Mouse (Mus musculus) forebrain, embryonic 16.5 days (tissue): ENCODE measurements around the gene Morc3. TPM values are rescaled to one million over a fixed set of nuclear protein-coding genes. Genes with fewer than 3 reads are reported as not detected.
"Not testable (repeated sequence)": the region's sequence is repeated elsewhere in the genome, so short reads cannot be mapped to it uniquely, and the experiment has no call there.

Experiments used
- ATAC-seq: fragments of 200-750 bp; cut with Nextera tagmentation; 2 replicates; pipeline ENCODE4 v1.8.0; 2017; ENCODE audit warnings: mild to moderate bottlenecking, moderate library complexity
- H3K27ac ChIP-seq: fragments of 300-500 bp; sonication (generic); 2 replicates; pipeline ENCODE4 v1.5.1; 2014; ENCODE audit warnings: low read length, control low read depth
- H3K27me3 ChIP-seq: fragments of 300-500 bp; sonication (generic); replicated peaks from 2 replicates; pipeline ENCODE4 v1.6.1; 2014; ENCODE audit warnings: low read length; ENCODE audit not compliant: control insufficient read depth, insufficient read depth
- H3K36me3 ChIP-seq: fragments of 300-500 bp; sonication (generic); 2 replicates; pipeline ENCODE4 v1.6.1; 2014; ENCODE audit not compliant: control insufficient read depth, insufficient read depth
- H3K4me1 ChIP-seq: fragments of 300-500 bp; sonication (generic); replicated peaks from 2 replicates; pipeline ENCODE4 v1.6.1; 2014; ENCODE audit warnings: low read length; ENCODE audit not compliant: control insufficient read depth, insufficient read depth
- H3K4me2 ChIP-seq: fragments of 300-500 bp; sonication (generic); 2 replicates; pipeline ENCODE4 v1.6.1; 2014; ENCODE audit warnings: mild to moderate bottlenecking, low read length, control low read depth
- H3K4me3 ChIP-seq: fragments of 300-500 bp; sonication (generic); replicated peaks from 2 replicates; pipeline ENCODE4 v1.5.1; 2014; ENCODE audit warnings: mild to moderate bottlenecking, low read length, control low read depth
- H3K9ac ChIP-seq: fragments of 300-500 bp; sonication (generic); replicated peaks from 2 replicates; pipeline ENCODE4 v1.6.1; 2014; ENCODE audit warnings: low read depth, low read length, control low read depth
- H3K9me3 ChIP-seq: fragments of 300-500 bp; sonication (generic); 2 replicates; pipeline ENCODE4 v1.6.1; 2016; ENCODE audit warnings: low read length; ENCODE audit not compliant: control insufficient read depth
- WGBS: fragments of 180-500 bp; shearing (Covaris S2); extraction: QIAGEN DNeasy Blood & Tissue Kit; methylation state at CpG from one replicate; pipeline ENCODE4 v1.1.7; 2014; 5-methylcytosine and 5-hydroxymethylcytosine counted together
- polyA plus RNA-seq: library from polyadenylated mRNA; unstranded; fragments of >200 nt; fragmentation: Nextera tagmentation; extraction: Ambion mirVana; gene quantifications from 2 replicates; pipeline ENCODE4 v1.2.1, GENCODE M21; 2015

The Morc3 gene
- polyA plus RNA-seq, 1 experiment from 2014 or later, result 38.2 TPM

DNA sequence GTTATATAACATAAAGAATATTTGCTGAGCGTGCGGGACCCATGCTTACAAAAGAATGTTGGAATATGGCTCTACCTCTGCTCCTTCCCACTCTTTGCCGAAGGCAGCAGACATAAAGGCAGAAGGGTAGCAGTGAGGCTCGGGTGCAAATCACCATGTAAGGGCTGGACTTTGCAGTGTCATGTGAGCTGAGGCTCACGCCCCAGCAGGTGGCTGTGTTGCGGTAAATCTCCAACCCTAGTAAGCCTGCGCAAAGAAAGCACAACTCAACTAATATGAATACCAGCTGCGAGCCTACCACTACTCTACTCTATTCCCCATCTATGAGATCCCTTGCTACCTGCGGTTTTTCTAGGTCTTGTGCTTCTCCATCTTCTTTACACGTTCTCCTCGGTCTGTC is 5.9 kb upstream of the Morc3 start:
- WGBS, result 67% methylated on average over 11 of the region's 11 CpGs
- Histone ChIP-seq H3K27me3 (no peaks in the 10 kb centered on the region), H3K27ac (no peak overlapping the region), H3K9ac (no peak overlapping the region), H3K4me1 (no peaks in the 10 kb centered on the region), H3K4me3 (no peak overlapping the region), H3K36me3 (no peaks in the 10 kb centered on the region), H3K4me2 (no peak overlapping the region), H3K9me3 (no peaks in the 10 kb centered on the region)
- ATAC-seq, result no peak

DNA sequence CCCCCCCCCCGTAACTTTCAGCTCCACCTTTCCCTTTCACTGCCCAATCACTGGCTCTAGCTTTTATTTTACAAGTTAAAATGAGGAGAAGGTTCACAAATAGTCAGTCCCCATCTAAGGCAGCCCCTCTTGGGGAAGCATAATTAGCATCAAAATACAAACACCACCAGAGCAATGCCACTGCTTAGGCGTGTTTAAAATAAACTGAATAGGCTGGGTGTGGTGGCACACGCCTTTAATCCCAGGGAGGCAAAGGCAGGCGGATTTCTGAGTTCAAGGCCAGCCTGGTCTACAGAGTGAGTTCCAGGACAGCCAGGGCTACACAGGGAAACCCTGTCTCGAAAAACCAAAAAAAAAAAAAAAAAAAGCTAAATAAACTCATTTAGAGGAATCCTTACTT is 5.4 kb upstream of the Morc3 start:
- H3K4me1 ChIP-seq, H3K36me3 ChIP-seq, H3K27ac ChIP-seq, H3K9ac ChIP-seq, ATAC-seq, H3K4me3 ChIP-seq, H3K4me2 ChIP-seq, H3K9me3 ChIP-seq, H3K27me3 ChIP-seq: not testable (repeated sequence)
- 35% methylated on average over 5 of the region's 5 CpGs for WGBS

DNA sequence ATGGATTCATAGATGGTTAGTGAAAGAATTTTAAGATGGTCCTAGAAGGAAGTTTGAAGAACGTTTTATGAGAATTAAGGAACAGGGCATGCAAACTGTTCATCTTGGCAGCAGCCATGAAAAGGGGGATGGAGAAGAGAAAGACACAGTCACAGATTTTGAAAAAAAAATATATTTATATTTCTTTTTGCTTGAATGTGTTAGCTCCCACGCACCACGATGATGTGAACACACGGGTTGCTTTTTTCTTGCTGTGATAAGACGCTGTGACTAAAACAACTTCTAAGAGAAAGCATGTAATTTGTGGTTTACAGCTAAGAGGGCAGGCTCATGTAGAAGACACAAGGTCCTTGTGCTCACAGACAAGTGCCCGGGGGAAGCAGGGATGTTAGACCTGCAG is 5.0 kb upstream of the Morc3 start:
- no peaks in the 10 kb centered on the region for H3K36me3 ChIP-seq
- no peaks in the 10 kb centered on the region for H3K27me3 ChIP-seq
- no peak overlapping the region for H3K4me3 ChIP-seq
- no peak for ATAC-seq
- no peak overlapping the region for H3K4me2 ChIP-seq
- no peaks in the 10 kb centered on the region for H3K4me1 ChIP-seq
- H3K9me3 ChIP-seq, result no peaks in the 10 kb centered on the region
- no peak overlapping the region for H3K9ac ChIP-seq
- no peak overlapping the region for H3K27ac ChIP-seq
- 93% methylated on average over 6 of the region's 6 CpGs for WGBS

DNA sequence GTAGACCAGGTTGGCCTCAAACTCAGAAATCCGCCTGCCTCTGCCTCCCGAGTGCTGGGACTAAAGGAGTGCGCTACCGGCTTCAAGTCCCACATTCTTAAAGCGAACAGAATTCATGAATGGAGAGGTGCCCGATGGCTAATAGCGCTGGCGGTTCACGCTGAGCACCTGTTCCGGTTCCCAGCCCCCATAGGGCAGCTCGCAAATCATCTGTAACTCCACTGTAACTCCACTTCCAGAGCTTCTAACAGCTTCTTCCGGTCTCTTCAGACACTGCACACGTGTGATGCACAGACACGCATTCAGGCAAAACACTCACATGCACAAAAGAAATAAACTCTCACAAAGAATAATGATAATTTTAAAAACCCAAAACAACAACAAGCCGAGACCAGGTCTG is 2.4 kb upstream of the Morc3 start:
- Histone ChIP-seq H3K9me3 (no peaks in the 10 kb centered on the region), H3K27ac (no peak overlapping the region), H3K9ac (no peak overlapping the region), H3K4me1 (peaks cover 14% of the 10 kb centered on the region), H3K4me2 (no peak overlapping the region), H3K27me3 (no peaks in the 10 kb centered on the region), H3K36me3 (no peaks in the 10 kb centered on the region), H3K4me3 (no peak overlapping the region)
- ATAC-seq, result no peak
- 97% methylated on average over 15 of the region's 15 CpGs for WGBS

DNA sequence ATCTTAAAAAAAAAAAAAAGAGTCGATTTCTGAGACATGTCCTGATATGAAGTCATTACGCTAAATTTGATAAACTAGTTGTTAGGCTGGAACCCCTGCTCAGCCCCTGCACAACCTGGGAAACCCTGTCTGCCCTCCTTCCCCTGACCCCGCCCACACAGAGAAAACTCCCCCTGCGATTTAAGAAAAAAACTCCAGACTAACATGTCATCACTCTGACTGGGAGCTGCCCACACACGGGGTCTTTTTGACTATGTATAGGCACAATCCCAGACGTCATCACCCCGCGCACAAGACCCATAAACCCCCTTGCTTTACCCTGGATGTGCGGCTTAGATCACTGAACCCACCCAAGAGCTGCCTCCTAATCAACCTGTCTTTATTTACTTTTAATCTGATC is 1.9 kb upstream of the Morc3 start:
- no peak overlapping the region for H3K4me2 ChIP-seq
- no peak for ATAC-seq
- H3K9ac ChIP-seq, result no peak overlapping the region
- no peaks in the 10 kb centered on the region for H3K36me3 ChIP-seq
- H3K27me3 ChIP-seq, result no peaks in the 10 kb centered on the region
- peaks cover 16% of the 10 kb centered on the region for H3K4me1 ChIP-seq
- H3K4me3 ChIP-seq, result no peak overlapping the region
- H3K9me3 ChIP-seq, result no peaks in the 10 kb centered on the region
- 94% methylated on average over 9 of the region's 9 CpGs for WGBS
- H3K27ac ChIP-seq, result no peak overlapping the region

DNA sequence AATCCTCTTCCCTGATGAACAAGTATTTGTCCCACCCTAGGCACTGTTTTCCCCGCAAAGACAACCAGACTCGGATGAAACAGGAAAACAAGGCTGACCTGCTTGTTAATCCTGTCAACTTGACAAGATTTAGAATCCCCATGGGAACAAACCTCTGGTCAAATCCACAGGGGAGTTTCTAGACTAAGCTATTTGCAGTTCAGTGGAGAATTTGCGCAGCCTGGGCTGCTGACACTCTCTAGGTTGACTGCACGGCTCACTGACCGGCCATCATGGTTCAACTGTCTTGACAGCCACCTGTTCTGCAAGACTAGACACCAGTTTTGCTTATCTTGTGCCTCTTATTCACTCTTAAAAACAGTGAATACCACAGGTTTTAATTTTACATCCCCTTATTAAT is 1.0 kb upstream of the Morc3 start:
- H3K36me3 ChIP-seq, result no peaks in the 10 kb centered on the region
- no peaks in the 10 kb centered on the region for H3K27me3 ChIP-seq
- no peak overlapping the region for H3K9ac ChIP-seq
- H3K4me1 ChIP-seq, result peaks cover 18% of the 10 kb centered on the region
- no peak overlapping the region for H3K4me2 ChIP-seq
- 86% methylated on average over 5 of the region's 5 CpGs for WGBS
- no peaks in the 10 kb centered on the region for H3K9me3 ChIP-seq
- ATAC-seq, result no peak
- no peak overlapping the region for H3K4me3 ChIP-seq
- no peak overlapping the region for H3K27ac ChIP-seq

DNA sequence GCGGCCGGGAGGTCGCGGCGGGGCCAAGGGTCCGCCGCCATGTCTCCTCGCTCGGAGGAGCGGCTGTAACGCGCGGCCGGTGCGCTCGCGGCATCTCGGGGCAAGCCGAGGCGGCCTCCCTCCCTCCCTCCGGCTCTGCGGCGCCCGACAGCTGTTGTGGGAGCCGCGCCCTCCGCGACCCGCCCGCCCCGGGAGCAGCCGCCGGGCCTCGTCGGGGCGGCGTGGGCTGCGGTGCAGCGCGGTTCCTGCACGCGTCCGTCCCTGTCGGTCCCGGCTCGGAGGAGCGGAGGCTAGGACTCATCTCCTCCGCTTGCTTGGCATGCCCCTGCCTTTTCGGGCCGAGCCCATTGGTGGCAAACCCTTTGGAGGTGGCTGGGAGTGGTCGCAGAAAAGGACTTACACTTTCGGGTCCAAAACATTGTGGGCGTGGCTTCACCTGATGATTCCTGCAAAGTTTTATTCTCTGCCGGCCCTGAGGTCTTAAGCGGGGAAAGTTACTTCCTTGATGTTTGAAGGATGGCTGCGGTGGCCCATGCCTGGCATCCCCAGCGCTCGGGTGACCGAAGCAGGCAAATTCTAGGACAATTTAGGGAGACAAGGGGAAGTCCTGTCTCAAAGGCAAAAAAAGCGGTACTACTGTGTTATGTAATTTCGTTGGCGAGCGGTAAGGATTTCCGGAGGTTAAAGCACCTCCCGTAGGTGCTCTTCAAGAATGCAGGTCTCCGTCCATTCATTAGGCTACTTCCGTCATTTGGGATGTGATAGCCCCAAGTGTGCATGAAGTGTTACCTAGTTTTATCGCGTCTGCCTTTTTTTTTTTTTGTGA is 743 bp downstream of the Morc3 start:
- Histone ChIP-seq H3K36me3 (no peaks in the 10 kb centered on the region), H3K4me2 (peak overlapping the region; percentile 90), H3K4me1 (peaks cover 18% of the 10 kb centered on the region), H3K27me3 (no peaks in the 10 kb centered on the region), H3K4me3 (peak overlapping the region; percentile 97), H3K27ac (peak overlapping the region; percentile 93), H3K9ac (peak overlapping the region; percentile 99), H3K9me3 (no peaks in the 10 kb centered on the region)
- ATAC-seq, result peak; percentile 66; the same call in 1 of the 2 replicates
- under 1% methylated on average over 51 of the region's 69 CpGs for WGBS

DNA sequence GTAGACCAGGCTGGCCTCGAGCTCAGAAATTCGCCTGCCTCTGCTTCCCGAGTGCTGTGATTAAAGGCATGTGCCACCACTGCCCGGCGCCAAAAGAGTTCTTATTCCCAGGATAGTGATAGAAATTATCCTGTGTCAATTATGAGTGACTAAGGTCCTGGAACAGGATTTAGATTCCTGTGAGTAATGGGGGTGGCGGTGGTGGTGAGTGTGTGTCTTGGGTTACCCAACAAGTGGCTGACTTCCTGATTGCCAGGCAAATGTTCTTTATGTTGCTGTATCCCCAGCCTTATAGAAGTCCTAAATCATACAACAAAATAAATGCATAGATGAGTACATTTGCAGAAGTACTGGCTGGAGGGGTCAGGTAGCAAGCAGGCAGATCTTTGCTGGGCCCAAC is 1.6 kb downstream of the Morc3 start:
- ATAC-seq, result no peak
- H3K9me3 ChIP-seq, result no peaks in the 10 kb centered on the region
- no peak overlapping the region for H3K9ac ChIP-seq
- no peaks in the 10 kb centered on the region for H3K36me3 ChIP-seq
- H3K4me1 ChIP-seq, result peaks cover 18% of the 10 kb centered on the region
- H3K4me2 ChIP-seq, result peak overlapping the region; percentile 90
- no peak overlapping the region for H3K27ac ChIP-seq
- 94% methylated on average over 6 of the region's 6 CpGs for WGBS
- H3K4me3 ChIP-seq, result no peak overlapping the region; the same call in 1 of the 2 replicates
- H3K27me3 ChIP-seq, result no peaks in the 10 kb centered on the region

DNA sequence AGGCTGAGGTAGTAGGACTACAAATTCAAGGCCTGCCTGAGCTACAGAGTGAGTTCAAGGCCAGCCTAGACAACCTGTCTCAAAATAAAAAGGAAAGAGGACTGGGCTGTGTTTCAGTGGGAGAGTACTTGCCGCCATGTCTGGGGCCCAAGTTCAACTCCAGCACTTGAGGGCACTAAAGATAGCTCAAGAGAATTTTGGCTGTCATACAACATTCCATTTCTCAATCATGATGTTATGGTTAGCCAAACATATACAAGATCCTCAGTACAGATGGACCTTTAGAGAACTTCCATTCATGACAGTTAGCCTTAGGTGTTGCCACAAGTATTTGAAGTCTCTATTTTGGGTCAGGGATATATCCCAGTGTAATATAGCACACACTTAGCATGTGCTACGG is 2.2 kb downstream of the Morc3 start:
- no peak for ATAC-seq
- WGBS, result 96% methylated on average over 2 of the region's 2 CpGs
- Histone ChIP-seq H3K9me3 (peaks cover 4% of the 10 kb centered on the region; the same call in 1 of the 2 replicates), H3K27ac (no peak overlapping the region), H3K36me3 (no peaks in the 10 kb centered on the region), H3K4me3 (no peak overlapping the region), H3K27me3 (no peaks in the 10 kb centered on the region), H3K4me2 (no peak overlapping the region), H3K9ac (no peak overlapping the region), H3K4me1 (peaks cover 18% of the 10 kb centered on the region)
